Mouse (Mus musculus) spleen, postnatal 14 days (tissue): ENCODE results near the gene Tmem119.
"Not testable (repeated sequence)": the region's sequence is repeated elsewhere in the genome, so short reads cannot be mapped to it uniquely, and the experiment has no call there.

ENCODE experiments used
- DNase-seq, 2 experiments: peaks; one replicate each; pipeline ENCODE4 v3.0.0; 2021 to 2022; ENCODE audit warnings: low spot score in 2 of 2

The Tmem119 gene

DNA sequence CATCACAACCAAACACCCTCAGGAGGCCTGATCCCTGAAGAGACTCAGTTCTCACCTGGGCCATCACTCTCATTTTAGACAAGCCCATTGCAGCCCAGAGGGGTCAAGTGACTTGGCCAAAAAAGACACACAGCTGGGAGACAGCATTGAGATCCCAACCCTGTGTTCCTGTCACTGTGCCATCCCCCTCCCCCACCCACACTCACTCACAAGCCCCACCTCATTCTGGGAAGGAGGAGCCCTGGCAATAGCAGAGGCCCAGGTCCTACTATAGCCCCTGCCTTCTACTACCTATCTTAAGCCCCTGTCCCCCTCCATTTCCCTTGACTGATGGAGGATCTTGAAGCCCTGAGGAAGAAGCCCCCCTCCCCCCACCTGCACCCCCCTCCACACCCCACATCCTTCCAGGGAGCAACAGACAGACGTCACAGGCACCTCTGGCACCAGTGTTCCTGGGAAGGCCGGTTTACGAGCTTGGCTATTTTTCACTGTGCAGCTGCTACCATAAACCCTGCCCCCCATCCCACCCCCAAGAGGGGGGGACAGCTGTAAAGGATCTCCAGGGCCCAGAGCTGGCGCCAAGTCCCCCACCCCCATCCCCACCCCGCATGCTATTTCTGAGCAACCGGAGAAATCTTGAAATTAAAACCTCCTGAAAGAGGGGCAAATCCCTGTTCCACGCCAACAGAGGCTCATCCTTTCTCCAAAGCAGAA, 11.1 kb downstream of the Tmem119 start:
- no peak for DNase-seq

GRCm38 (mm10) chr5:113788645-113789044, 11.7 kb downstream of the Tmem119 start:
- DNase-seq = no peak

GRCm38 (mm10) chr5:113786985-113787384, 13.3 kb downstream of the Tmem119 start:
- DNase-seq = no peak

- not testable (repeated sequence) for DNase-seq
Observed at GRCm38 (mm10) chr5:113784104-113784503, 16.2 kb downstream of the Tmem119 start.

DNA sequence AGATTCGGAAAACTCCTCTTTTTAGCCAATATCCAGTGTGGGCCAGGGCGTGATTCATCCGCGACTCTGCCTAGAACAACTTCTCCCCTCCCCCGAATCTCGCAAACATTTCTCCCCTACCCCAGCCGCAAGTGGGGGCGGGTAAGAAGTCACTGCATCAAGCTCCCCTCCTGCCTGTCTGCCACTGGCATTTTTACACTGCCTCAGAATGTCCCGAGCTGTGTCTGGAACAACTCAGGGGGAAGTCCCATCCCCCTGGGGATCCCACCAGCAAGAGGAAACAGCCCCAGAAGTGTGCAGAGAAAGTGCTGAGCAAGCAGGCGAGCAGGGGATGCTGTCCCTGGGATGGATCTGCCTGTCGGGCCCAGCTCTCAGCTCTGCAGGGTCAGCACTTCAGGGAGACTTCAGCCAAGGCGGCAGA, 16.7 kb downstream of the Tmem119 start:
- no peak for DNase-seq

GRCm38 (mm10) chr5:113782624-113783023, 17.7 kb downstream of the Tmem119 start:
- DNase-seq = no peak

DNA sequence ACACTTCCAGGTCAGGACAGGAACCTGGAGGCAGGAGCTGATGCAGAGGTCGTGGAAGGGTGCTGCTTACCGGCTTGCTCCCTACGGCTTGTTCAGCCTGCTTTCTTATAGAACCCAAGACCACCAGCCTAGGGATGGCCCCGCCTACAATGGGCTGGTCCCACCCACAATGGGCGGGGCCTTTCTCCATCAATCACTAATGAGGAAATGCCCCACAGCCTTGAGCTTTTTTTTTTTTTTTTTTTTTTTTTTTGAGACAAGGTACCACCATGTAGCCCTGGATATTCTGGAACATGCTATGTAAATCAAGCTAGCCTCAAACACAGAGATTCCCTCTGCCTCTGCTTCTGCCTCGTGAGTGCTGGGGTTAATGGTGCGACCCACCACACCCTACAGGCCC, 18.4 kb downstream of the Tmem119 start:
- no peak for DNase-seq

GRCm38 (mm10) chr5:113781254-113781653, 19.1 kb downstream of the Tmem119 start:
- DNase-seq = no peak

DNA sequence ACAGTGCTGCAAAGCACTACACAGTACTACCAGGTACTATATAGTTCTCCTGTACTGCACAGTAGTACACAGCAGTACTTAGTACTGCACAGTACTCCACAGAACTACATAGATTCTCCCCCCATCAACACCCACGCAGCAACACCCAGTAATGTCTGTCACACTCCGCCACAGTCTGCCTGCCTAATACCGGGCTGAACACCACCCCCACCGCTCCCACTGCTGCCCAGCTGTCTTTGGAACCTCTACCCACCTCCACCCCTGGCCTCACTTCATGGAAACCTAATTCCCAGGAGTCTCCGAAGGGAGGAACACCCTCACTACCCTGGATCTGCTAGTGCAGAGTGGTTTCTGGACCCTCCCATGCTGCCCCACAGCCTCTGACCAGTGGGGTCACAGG, 19.6 kb downstream of the Tmem119 start:
- DNase-seq = no peak

DNA sequence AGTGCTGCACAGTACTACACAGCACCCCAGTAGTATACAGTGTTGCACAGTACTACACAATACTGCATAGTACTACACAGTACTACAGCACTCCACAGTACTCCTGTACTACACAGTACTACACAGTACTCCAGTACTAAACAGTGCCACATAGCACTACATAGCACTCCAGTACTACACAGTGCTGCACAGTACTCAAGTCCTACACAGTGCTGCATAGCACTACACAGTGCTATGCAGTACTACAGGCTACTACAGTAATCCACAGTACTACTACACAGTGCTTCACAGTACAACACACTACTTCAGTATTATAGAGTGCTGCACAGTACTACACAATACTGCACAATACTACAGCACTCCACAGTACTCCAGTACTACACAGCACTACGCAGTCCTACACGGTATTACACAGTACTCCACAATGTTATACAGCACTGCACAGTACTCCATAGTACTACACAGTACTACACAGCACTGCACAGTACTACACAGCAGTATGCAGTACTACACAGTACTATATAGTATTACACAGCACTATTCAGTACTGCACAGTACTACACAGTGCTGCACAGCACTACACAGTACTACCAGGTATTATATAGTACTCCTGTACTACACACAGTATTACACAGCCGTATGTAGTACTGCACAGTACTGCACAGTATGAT, 20.1 kb downstream of the Tmem119 start:
- DNase-seq = no peak

DNA sequence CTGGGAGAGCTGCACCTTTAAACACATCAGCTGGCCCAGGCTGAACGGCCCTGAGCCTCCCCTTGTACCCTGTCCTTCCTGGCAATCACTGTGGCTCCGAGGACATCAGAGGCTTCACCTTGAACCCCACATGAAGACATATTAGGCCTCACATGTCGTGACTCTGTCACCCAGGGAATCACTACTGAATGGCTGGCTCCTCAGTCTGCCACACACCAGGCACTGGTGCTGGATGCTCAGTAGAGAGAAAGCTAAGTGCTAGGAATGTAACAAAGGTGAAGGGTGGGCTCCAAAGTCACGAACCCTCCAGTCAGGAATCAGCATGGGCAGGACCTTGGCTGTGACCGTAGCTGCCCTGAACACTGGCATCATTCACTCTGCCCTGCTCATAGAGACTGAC, 20.7 kb downstream of the Tmem119 start:
- DNase-seq = no peak

DNA sequence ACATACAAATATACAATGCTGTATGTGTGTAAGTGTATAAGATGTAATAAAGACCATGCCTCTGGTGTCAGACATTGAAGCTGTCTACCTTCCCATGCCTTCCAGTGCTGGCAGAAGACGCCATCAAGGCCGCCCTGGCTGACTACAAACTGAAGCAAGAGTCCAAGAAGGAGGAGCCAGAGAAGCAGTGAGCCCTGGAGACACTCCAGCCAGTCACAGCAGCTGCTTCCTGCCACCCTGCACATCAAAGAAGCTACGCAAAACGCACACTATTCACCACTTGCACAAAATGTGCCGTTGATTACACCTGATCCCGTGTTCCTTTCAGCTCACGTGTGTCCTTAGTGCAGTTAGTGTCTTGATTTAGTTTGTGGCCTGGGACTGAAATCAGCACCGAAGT, 22.6 kb downstream of the Tmem119 start:
- not testable (repeated sequence) for DNase-seq

DNA sequence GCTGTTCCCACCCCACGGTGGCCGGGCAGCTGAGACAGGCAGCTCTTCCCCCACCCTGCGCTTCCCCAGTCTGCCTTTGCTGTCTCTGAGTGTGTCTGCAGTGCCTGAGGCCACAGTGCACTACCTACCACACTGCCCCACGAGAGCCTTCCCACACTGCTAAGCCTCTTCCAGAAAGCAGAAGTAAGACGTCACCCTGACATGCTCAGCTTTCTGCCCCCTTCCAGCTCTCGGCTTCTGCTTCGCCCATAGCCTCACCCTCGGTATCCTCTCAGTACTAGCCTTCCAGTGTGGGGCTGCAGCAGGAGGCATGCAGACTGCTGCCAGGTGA, 23.5 kb downstream of the Tmem119 start:
- DNase-seq = peak in 1 of 2 experiments; percentile 33

DNA sequence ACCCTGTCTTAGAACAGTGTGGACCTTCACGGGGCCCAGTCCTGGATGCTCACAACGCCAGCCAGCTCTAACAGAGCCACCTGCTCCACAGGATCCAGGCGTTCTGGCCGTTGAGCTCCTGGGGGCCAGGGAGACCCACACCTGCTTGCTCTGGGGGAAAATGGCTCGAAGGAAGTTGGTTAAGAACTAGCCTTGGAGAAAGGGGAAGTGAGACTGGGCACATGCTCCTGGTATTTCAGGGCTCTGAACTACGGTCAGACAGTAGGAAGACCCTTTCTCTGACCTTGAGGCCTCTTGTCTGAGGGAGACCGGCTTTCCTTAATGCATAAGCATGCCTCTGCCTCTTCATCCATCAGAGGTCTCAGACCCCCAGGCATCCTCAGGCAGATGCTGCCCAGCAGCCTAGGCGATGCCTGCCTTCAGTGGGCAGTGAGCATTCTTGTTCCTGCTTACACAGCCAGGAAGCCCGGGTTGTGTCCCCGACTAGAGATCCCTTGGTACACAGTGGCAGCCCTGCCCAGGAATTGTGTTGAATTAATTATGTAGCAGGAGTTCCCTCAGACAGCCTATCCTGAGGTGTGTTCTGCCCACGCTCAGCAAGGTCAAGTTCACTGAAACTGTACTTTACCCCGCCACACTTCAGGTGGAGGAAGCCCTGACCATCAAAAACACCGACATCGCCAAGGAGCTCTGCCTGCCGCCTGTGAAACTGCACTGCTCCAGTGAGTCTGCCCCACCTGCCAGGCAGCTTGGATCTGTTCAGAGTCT, 24.0 kb downstream of the Tmem119 start:
- DNase-seq = no peak

GRCm38 (mm10) chr5:113775585-113775984, 24.7 kb downstream of the Tmem119 start:
- no peak for DNase-seq

DNA sequence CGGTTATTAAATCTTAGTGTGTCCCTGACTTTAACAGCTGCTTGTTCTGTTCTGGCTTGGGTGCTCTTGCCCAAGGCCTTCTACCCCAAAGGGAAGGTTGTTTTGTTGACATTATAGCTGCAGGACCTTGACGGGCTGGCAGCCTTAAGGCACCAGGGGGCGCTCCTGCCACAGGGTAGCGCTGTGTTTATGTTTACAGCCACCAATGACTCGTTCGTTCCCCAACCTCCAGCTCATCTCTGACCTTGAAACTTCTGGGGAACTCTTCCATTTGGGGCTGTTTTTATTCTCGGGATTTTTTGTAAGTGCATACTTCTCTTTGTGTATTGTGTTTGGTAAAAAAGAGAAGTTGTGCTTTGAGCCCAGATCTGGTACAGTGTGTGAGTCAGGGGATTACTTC, 26.7 kb downstream of the Tmem119 start:
- peak; percentile 88 to 93 for DNase-seq

DNA sequence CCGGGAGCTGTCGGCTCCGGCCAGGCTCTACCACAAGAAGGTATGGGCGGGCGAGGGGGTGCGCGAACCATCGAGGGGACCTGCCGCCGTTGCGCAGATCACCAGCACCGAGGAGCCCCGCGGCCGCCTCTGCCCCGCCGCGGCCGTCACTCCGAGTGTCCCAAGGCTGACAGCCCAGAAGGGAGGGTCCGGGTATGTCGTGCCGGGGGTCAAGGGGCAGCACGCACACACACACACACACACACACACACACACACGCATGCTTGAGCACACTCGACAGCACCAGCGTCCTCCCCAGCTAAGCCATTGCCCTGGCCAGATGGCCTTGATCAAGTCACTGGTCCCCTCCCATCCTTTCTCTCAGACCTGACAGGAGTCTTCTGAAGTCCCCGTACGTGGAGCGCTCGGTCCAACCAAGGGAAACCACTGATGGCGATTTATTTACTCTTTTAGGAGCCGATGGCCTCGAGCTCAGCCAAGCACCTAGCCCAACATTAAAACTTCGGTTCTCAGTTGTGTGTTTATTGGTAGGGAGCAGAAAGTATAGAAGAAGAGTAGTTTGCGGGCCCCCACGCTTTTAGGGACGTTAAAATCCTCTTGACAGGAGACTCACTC, 27.3 kb downstream of the Tmem119 start:
- no peak for DNase-seq

- DNase-seq = peak; percentile 92 to 97
Observed at GRCm38 (mm10) chr5:113772450-113772895, 27.8 kb downstream of the Tmem119 start, which contains the start of the genes Sart3 and Iscu. Gene Sart3, minus strand, starts transcription at chr5:113772510. Gene Iscu, plus strand, starts transcription at chr5:113772748.

DNA sequence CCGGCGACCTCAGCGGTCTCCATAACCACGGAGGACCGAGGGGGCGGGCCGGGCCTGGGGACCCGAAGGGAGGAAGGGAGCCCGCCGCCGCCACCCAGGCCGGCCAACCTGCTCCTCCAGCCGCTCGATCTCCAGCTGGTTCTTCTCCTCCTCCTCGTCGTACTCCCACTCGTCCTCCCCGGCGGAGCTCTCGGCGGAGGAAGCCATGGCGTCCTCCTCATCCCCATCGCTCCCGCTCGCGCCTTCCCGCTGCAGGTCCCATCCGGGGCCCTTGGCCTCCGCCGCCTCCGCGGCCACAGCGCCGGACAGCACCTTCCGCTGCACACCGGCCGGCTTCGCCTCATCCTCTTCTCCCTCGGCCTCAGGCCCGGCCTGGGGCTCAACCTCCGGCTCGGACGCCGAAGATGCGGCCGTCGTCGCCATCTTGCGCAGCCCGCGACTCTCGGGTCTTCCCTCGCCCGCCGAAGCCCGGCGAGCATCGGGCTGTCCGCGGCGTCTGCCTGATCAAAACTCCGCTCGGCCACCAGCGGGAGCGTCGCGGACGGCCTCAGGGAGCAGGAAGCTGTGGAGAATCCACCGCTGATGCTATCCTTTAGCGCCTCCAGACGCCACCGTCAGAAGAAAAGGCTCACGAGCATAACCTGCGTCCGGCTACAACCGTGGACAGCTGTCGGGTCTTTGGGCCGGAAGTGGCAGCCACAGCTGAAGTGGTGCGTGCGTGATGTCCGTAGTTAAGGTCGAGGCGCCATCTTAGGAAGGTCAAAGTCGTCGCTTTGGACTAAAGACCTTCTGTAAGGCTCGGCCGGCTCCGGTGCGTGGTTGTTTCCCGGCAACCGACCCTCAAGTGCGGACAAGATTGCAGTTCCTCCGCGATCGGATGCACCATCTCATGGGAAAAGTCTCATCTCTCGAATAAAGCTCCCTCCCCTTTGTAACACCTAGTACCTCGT, 28.8 kb downstream of the Tmem119 start:
- peak; percentile 69 to 82 for DNase-seq

- DNase-seq = no peak
Observed at GRCm38 (mm10) chr5:113768806-113769205, 31.5 kb downstream of the Tmem119 start.
